Mouse (Mus musculus) stomach, embryonic 15.5 days (tissue): ENCODE data around the gene Enpep. TPM values are rescaled to one million over a fixed set of nuclear protein-coding genes. Genes with fewer than 3 reads are reported as not detected.

Source experiments
- ATAC-seq: fragments of 200-750 bp; cut with Nextera tagmentation; 2 replicates; pipeline ENCODE4 v1.8.0; 2017; ENCODE audit warnings: low read depth, moderate number of reproducible peaks, moderate TSS enrichment; ENCODE audit not compliant: insufficient read depth, low FRiP score
- H3K27ac ChIP-seq: fragments of 300-500 bp; sonication (generic); 2 replicates; pipeline ENCODE4 v1.5.1; 2015; ENCODE audit warnings: mild to moderate bottlenecking, inconsistent platforms
- H3K27me3 ChIP-seq: fragments of 300-500 bp; sonication (generic); replicated peaks from 2 replicates; pipeline ENCODE4 v1.6.1; 2015; ENCODE audit warnings: inconsistent platforms
- H3K36me3 ChIP-seq: fragments of 300-500 bp; sonication (generic); 2 replicates; pipeline ENCODE4 v1.6.1; 2015; ENCODE audit warnings: inconsistent platforms
- H3K4me1 ChIP-seq: fragments of 300-500 bp; sonication (generic); 2 replicates; pipeline ENCODE4 v1.6.1; 2015; ENCODE audit warnings: inconsistent platforms
- H3K4me2 ChIP-seq: fragments of 300-500 bp; sonication (generic); 2 replicates; pipeline ENCODE4 v1.6.1; 2015; ENCODE audit warnings: mild to moderate bottlenecking, inconsistent platforms
- H3K4me3 ChIP-seq: fragments of 300-500 bp; sonication (generic); replicated peaks from 2 replicates; pipeline ENCODE4 v1.5.1; 2015; ENCODE audit warnings: inconsistent platforms
- H3K9ac ChIP-seq: fragments of 300-500 bp; sonication (generic); 2 replicates; pipeline ENCODE4 v1.6.1; 2015; ENCODE audit warnings: inconsistent platforms
- H3K9me3 ChIP-seq: fragments of 300-500 bp; sonication (generic); 2 replicates; pipeline ENCODE4 v1.6.1; 2016; ENCODE audit warnings: inconsistent platforms
- WGBS: fragments of 180-500 bp; shearing (Covaris S2); methylation state at CpG from one replicate; pipeline ENCODE4 v1.1.7; 2015; 5-methylcytosine and 5-hydroxymethylcytosine counted together
- polyA plus RNA-seq: library from polyadenylated mRNA; unstranded; fragments of >200 nt; fragmentation: Nextera tagmentation; extraction: Ambion mirVana; gene quantifications from 2 replicates; pipeline ENCODE4 v1.2.1, GENCODE M21; 2015

Gene Enpep
- polyA plus RNA-seq, result 19.7 and 25.7 TPM in 2 replicates

GRCm38 (mm10) chr3:129332586-129332985 is at the start of gene Enpep:
Enpep (minus strand) TSS chr3:129332720.
- WGBS, result 12% methylated on average over 13 of the region's 13 CpGs
- ATAC-seq, result peak; percentile 87
- no peak within 1 kb of the TSS for H3K9ac ChIP-seq

GRCm38 (mm10) chr3:129379109-129379508 is 46.6 kb upstream of the Enpep start:
- Histone ChIP-seq H3K4me3 (no peak overlapping the region), H3K27ac (no peak overlapping the region), H3K27me3 (no peaks in the 10 kb centered on the region), H3K9me3 (no peaks in the 10 kb centered on the region), H3K9ac (no peak overlapping the region), H3K4me1 (no peaks in the 10 kb centered on the region), H3K36me3 (no peaks in the 10 kb centered on the region), H3K4me2 (no peak overlapping the region)
- no peak for ATAC-seq
- 76% methylated on average over 3 of the region's 3 CpGs for WGBS

More at GRCm38 (mm10) chr3:129332586-129332985, at the start of gene Enpep:
- Histone ChIP-seq H3K4me1 (peaks cover 7% of the 10 kb centered on the region), H3K27ac (peak within 1 kb of the TSS; percentile 44), H3K4me2 (peak within 1 kb of the TSS; percentile 58), H3K27me3 (no peaks in the 10 kb centered on the region), H3K9me3 (no peaks in the 10 kb centered on the region), H3K36me3 (no peaks in the 10 kb centered on the region), H3K4me3 (peak within 1 kb of the TSS; percentile 35)

GRCm38 (mm10) chr3:129375087-129375486 is 42.6 kb upstream of the Enpep start:
- WGBS, result 83% methylated on average over 3 of the region's 3 CpGs
- Histone ChIP-seq H3K27ac (no peak overlapping the region), H3K27me3 (no peaks in the 10 kb centered on the region), H3K4me3 (no peak overlapping the region), H3K4me2 (no peak overlapping the region), H3K4me1 (no peaks in the 10 kb centered on the region), H3K9ac (no peak overlapping the region), H3K9me3 (no peaks in the 10 kb centered on the region), H3K36me3 (no peaks in the 10 kb centered on the region)
- ATAC-seq, result no peak

GRCm38 (mm10) chr3:129373108-129373507 is 40.6 kb upstream of the Enpep start:
- Histone ChIP-seq H3K9me3 (no peaks in the 10 kb centered on the region), H3K9ac (no peak overlapping the region), H3K4me1 (no peaks in the 10 kb centered on the region), H3K4me2 (no peak overlapping the region), H3K27me3 (no peaks in the 10 kb centered on the region), H3K27ac (no peak overlapping the region), H3K36me3 (no peaks in the 10 kb centered on the region), H3K4me3 (no peak overlapping the region)
- WGBS, result 50% methylated on average over 2 of the region's 2 CpGs
- ATAC-seq, result no peak

GRCm38 (mm10) chr3:129369491-129369890 is 37.0 kb upstream of the Enpep start:
- ATAC-seq, result no peak
- Histone ChIP-seq H3K36me3 (no peaks in the 10 kb centered on the region), H3K4me1 (no peaks in the 10 kb centered on the region), H3K27ac (no peak overlapping the region), H3K4me3 (no peak overlapping the region), H3K9me3 (no peaks in the 10 kb centered on the region), H3K9ac (no peak overlapping the region), H3K27me3 (no peaks in the 10 kb centered on the region), H3K4me2 (no peak overlapping the region)
- 70% methylated on average over 3 of the region's 3 CpGs for WGBS

- H3K27ac ChIP-seq, result no peak overlapping the region
- no peak overlapping the region for H3K9ac ChIP-seq
- H3K36me3 ChIP-seq, result no peaks in the 10 kb centered on the region
- WGBS, result 60% methylated on average over 1 of the region's 1 CpGs
- no peaks in the 10 kb centered on the region for H3K9me3 ChIP-seq
- no peaks in the 10 kb centered on the region for H3K4me1 ChIP-seq
- no peak overlapping the region for H3K4me2 ChIP-seq
- no peaks in the 10 kb centered on the region for H3K27me3 ChIP-seq
- no peak for ATAC-seq
- no peak overlapping the region for H3K4me3 ChIP-seq
Measured at GRCm38 (mm10) chr3:129365919-129366318, 33.4 kb upstream of the Enpep start.

- Histone ChIP-seq H3K27me3 (no peaks in the 10 kb centered on the region), H3K9me3 (no peaks in the 10 kb centered on the region), H3K4me2 (no peak overlapping the region), H3K9ac (no peak overlapping the region), H3K27ac (no peak overlapping the region), H3K4me3 (no peak overlapping the region), H3K36me3 (no peaks in the 10 kb centered on the region), H3K4me1 (no peaks in the 10 kb centered on the region)
- 82% methylated on average over 2 of the region's 2 CpGs for WGBS
- no peak for ATAC-seq
Measured at GRCm38 (mm10) chr3:129364818-129365390, 32.4 kb upstream of the Enpep start.

- 72% methylated on average over 1 of the region's 1 CpGs for WGBS
- Histone ChIP-seq H3K4me3 (no peak overlapping the region), H3K4me1 (no peaks in the 10 kb centered on the region), H3K27ac (no peak overlapping the region), H3K9ac (no peak overlapping the region), H3K4me2 (no peak overlapping the region), H3K27me3 (no peaks in the 10 kb centered on the region), H3K36me3 (no peaks in the 10 kb centered on the region), H3K9me3 (no peaks in the 10 kb centered on the region)
- ATAC-seq, result no peak
Measured at GRCm38 (mm10) chr3:129363426-129363825, 30.9 kb upstream of the Enpep start.

- Histone ChIP-seq H3K9ac (no peak overlapping the region), H3K9me3 (no peaks in the 10 kb centered on the region), H3K4me3 (no peak overlapping the region), H3K27me3 (no peaks in the 10 kb centered on the region), H3K4me1 (no peaks in the 10 kb centered on the region), H3K4me2 (no peak overlapping the region), H3K27ac (no peak overlapping the region), H3K36me3 (no peaks in the 10 kb centered on the region)
- 55% methylated on average over 2 of the region's 2 CpGs for WGBS
- ATAC-seq, result no peak; the same call in 1 of the 2 replicates
Measured at GRCm38 (mm10) chr3:129358115-129358514, 25.6 kb upstream of the Enpep start.

GRCm38 (mm10) chr3:129353901-129354300 is 21.4 kb upstream of the Enpep start:
- Histone ChIP-seq H3K27ac (no peak overlapping the region), H3K27me3 (no peaks in the 10 kb centered on the region), H3K9me3 (no peaks in the 10 kb centered on the region), H3K4me1 (no peaks in the 10 kb centered on the region), H3K36me3 (no peaks in the 10 kb centered on the region), H3K4me2 (no peak overlapping the region), H3K9ac (no peak overlapping the region), H3K4me3 (no peak overlapping the region)
- no peak for ATAC-seq
- 76% methylated on average over 4 of the region's 4 CpGs for WGBS

- 66% methylated on average over 11 of the region's 11 CpGs for WGBS
- H3K27ac ChIP-seq, result no peak overlapping the region
Measured at GRCm38 (mm10) chr3:129351320-129351877, 18.9 kb upstream of the Enpep start.

GRCm38 (mm10) chr3:129347277-129347676 is 14.8 kb upstream of the Enpep start:
- no peak for ATAC-seq
- Histone ChIP-seq H3K4me2 (no peak overlapping the region), H3K36me3 (no peaks in the 10 kb centered on the region), H3K27me3 (no peaks in the 10 kb centered on the region), H3K4me1 (no peaks in the 10 kb centered on the region), H3K9me3 (no peaks in the 10 kb centered on the region), H3K4me3 (no peak overlapping the region), H3K27ac (no peak overlapping the region), H3K9ac (no peak overlapping the region)
- WGBS, result 81% methylated on average over 10 of the region's 10 CpGs

More at GRCm38 (mm10) chr3:129351320-129351877, 18.9 kb upstream of the Enpep start:
- Histone ChIP-seq H3K36me3 (no peaks in the 10 kb centered on the region), H3K9me3 (no peaks in the 10 kb centered on the region), H3K4me3 (no peak overlapping the region), H3K27me3 (no peaks in the 10 kb centered on the region), H3K9ac (no peak overlapping the region), H3K4me1 (no peaks in the 10 kb centered on the region), H3K4me2 (no peak overlapping the region)
- ATAC-seq, result no peak
